Mouse (Mus musculus) intestine, postnatal 0 days (tissue): ENCODE results near the gene Rapgef2. TPM values are rescaled to one million over a fixed set of nuclear protein-coding genes. Genes with fewer than 3 reads are reported as not detected.
A peak's percentile ranks its signal among the peaks of the same experiment; 100 is the strongest.

ENCODE experiments used
- ATAC-seq: fragments of 200-750 bp; cut with Nextera tagmentation; 2 replicates; pipeline ENCODE4 v1.8.0; 2017; ENCODE audit warnings: mild to moderate bottlenecking, moderate TSS enrichment, moderate library complexity
- H3K27ac ChIP-seq: fragments of 300-500 bp; sonication (generic); 2 replicates; pipeline ENCODE4 v1.5.1; 2014; ENCODE audit warnings: mild to moderate bottlenecking, low read depth, low read length, moderate library complexity
- H3K27me3 ChIP-seq: fragments of 300-500 bp; sonication (generic); replicated peaks from 2 replicates; pipeline ENCODE4 v1.6.1; 2014; ENCODE audit warnings: low read length, mixed read lengths; ENCODE audit not compliant: control insufficient read depth, insufficient read depth
- H3K36me3 ChIP-seq: fragments of 300-500 bp; sonication (generic); 2 replicates; pipeline ENCODE4 v1.6.1; 2014; ENCODE audit warnings: mild to moderate bottlenecking, moderate library complexity; ENCODE audit not compliant: control insufficient read depth, insufficient read depth
- H3K4me1 ChIP-seq: fragments of 300-500 bp; sonication (generic); replicated peaks from 2 replicates; pipeline ENCODE4 v1.6.1; 2014; ENCODE audit warnings: antibody characterized with exemption, low read length, mixed read lengths; ENCODE audit not compliant: control insufficient read depth, insufficient read depth
- H3K4me2 ChIP-seq: fragments of 300-500 bp; sonication (generic); replicated peaks from 2 replicates; pipeline ENCODE4 v1.6.1; 2014; ENCODE audit warnings: low read depth, mild to moderate bottlenecking, moderate library complexity
- H3K4me3 ChIP-seq: fragments of 300-500 bp; sonication (generic); 2 replicates; pipeline ENCODE4 v1.5.1; 2014; ENCODE audit warnings: low read depth, low read length
- H3K9ac ChIP-seq: fragments of 300-500 bp; sonication (generic); 2 replicates; pipeline ENCODE4 v1.6.1; 2014; ENCODE audit warnings: mild to moderate bottlenecking, low read depth, low read length
- H3K9me3 ChIP-seq: fragments of 300-500 bp; sonication (generic); 2 replicates; pipeline ENCODE4 v1.6.1; 2016; ENCODE audit warnings: mixed run types; ENCODE audit not compliant: control insufficient read depth
- CTCF ChIP-seq: sonication (generic); IDR thresholded peaks from 2 replicates; pipeline ENCODE4 v1.5.1; 2016; ENCODE audit warnings: low read depth, mild to moderate bottlenecking, control low read depth, antibody characterized with exemption, moderate library complexity
- WGBS: fragments of 180-500 bp; shearing (Covaris S2); extraction: QIAGEN DNeasy Blood & Tissue Kit; methylation state at CpG from one replicate; pipeline ENCODE4 v1.1.7; 2014; 5-methylcytosine and 5-hydroxymethylcytosine counted together
- polyA plus RNA-seq: library from polyadenylated mRNA; unstranded; fragments of >200 nt; fragmentation: Nextera tagmentation; extraction: Ambion mirVana; gene quantifications from 2 replicates; pipeline ENCODE4 v1.2.1, GENCODE M21; 2015

Rapgef2 gene
- polyA plus RNA-seq, 1 experiment from 2014 or later: 3.2 TPM

- H3K4me3 ChIP-seq: no peak overlapping the region
- peaks cover 6% of the 10 kb centered on the region; the same call in 1 of the 2 replicates for H3K4me1 ChIP-seq
- no peaks in the 10 kb centered on the region for H3K27me3 ChIP-seq
- no peak overlapping the region for H3K4me2 ChIP-seq
- WGBS: 80% methylated on average over 6 of the region's 6 CpGs
- H3K27ac ChIP-seq: no peak overlapping the region
- H3K9me3 ChIP-seq: no peaks in the 10 kb centered on the region
- no peak overlapping the region for H3K9ac ChIP-seq
- H3K36me3 ChIP-seq: no peaks in the 10 kb centered on the region
- no peak for ATAC-seq
- TF ChIP-seq CTCF: no peak
Observed at GRCm38 (mm10) chr3:79225888-79226287, 60.4 kb downstream of the Rapgef2 start.

- Histone ChIP-seq H3K9me3 (no peaks in the 10 kb centered on the region), H3K27me3 (no peaks in the 10 kb centered on the region), H3K9ac (no peak overlapping the region), H3K4me1 (peaks cover 6% of the 10 kb centered on the region; the same call in 1 of the 2 replicates), H3K4me3 (no peak overlapping the region), H3K36me3 (no peaks in the 10 kb centered on the region), H3K27ac (no peak overlapping the region), H3K4me2 (no peak overlapping the region)
- 59% methylated on average over 7 of the region's 7 CpGs for WGBS
- no peak for TF ChIP-seq CTCF
- ATAC-seq: no peak
Observed at GRCm38 (mm10) chr3:79224352-79224751, 62.0 kb downstream of the Rapgef2 start.

GRCm38 (mm10) chr3:79223281-79223680 lies 63.0 kb downstream of the Rapgef2 start:
- H3K27me3 ChIP-seq: no peaks in the 10 kb centered on the region
- peak overlapping the region; percentile 55 for H3K4me2 ChIP-seq
- TF ChIP-seq CTCF: no peak
- H3K9ac ChIP-seq: no peak overlapping the region
- peaks cover 6% of the 10 kb centered on the region; the same call in 1 of the 2 replicates for H3K4me1 ChIP-seq
- WGBS: 23% methylated on average over 8 of the region's 8 CpGs
- no peaks in the 10 kb centered on the region for H3K9me3 ChIP-seq
- H3K4me3 ChIP-seq: no peak overlapping the region
- H3K27ac ChIP-seq: no peak overlapping the region
- no peak for ATAC-seq
- no peaks in the 10 kb centered on the region for H3K36me3 ChIP-seq

- Histone ChIP-seq H3K9ac (no peak overlapping the region), H3K4me2 (peak overlapping the region; percentile 61), H3K27ac (peak overlapping the region; percentile 51; the same call in 1 of the 2 replicates), H3K9me3 (no peaks in the 10 kb centered on the region), H3K4me3 (0 out of 2 replicates have a peak overlapping the region, but pooled peaks have one; percentile 4), H3K27me3 (no peaks in the 10 kb centered on the region), H3K36me3 (no peaks in the 10 kb centered on the region), H3K4me1 (peaks cover 6% of the 10 kb centered on the region; the same call in 1 of the 2 replicates)
- peak; percentile 98 for ATAC-seq
- TF ChIP-seq CTCF: no peak
- 29% methylated on average over 13 of the region's 13 CpGs for WGBS
Observed at GRCm38 (mm10) chr3:79222192-79222960, 63.9 kb downstream of the Rapgef2 start.

DNA sequence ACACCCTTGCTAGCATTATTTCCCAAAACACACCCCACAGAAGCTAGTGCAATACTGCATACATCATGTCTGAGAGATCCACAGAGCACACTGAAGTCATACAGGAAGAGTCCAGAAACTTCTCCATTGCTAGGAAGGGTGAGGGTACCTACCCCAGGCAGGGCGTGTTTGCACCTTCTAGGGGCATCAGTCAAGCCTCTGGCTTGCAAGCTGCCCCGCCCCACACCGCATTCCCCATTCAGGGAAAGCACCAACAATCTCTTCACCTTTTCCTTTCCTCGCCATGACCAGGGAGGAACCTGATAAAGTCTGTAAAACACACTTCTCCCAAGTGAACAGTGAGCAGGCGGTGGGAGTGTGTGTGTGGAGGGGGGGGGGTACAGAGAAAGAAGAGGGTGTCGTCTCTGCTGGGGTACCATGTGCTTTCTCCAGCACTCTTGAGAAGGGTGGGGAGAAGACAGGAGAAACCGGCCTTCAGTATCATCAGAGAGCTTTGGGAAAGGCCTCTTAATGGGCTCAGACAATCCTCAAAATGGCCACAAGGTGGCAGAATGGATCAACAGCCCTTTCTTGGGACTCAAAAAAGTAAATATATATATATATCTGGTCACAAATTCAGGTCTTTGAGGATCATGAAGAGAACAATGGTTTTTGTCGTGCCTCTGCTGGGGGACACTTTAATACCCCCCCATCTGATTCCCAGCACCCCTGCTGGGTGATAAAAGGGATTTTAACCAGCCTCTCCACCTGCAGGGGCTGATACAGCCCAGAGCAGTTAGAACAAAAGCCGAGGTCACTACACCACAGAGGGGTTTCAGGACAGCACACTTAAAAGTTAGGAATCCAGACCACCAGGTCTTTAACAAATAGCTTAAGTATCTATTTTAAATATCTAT lies 64.8 kb downstream of the Rapgef2 start:
- peak; percentile 54 for ATAC-seq
- peak overlapping the region; percentile 61 for H3K4me2 ChIP-seq

More for the DNA sequence above, 64.8 kb downstream of the Rapgef2 start:
- H3K36me3 ChIP-seq: no peaks in the 10 kb centered on the region
- peak overlapping the region; percentile 51; the same call in 1 of the 2 replicates for H3K27ac ChIP-seq
- H3K27me3 ChIP-seq: no peaks in the 10 kb centered on the region
- H3K4me1 ChIP-seq: peaks cover 6% of the 10 kb centered on the region; the same call in 1 of the 2 replicates
- WGBS: 36% methylated on average over 9 of the region's 9 CpGs
- H3K4me3 ChIP-seq: 0 out of 2 replicates have a peak overlapping the region, but pooled peaks have one; percentile 4
- H3K9me3 ChIP-seq: no peaks in the 10 kb centered on the region
- TF ChIP-seq CTCF: peak; percentile 80
- H3K9ac ChIP-seq: no peak overlapping the region
